Mouse (Mus musculus) hematopoietic stem cell, adult 5-6 weeks (primary cell): ENCODE data around the gene Trp73. TPM values are rescaled to one million over a fixed set of nuclear protein-coding genes. Genes with fewer than 3 reads are reported as not detected.

Experiments
- ATAC-seq, 2 experiments: fragments of 125-278 bp in 1 of 2; replicated peaks in 1 of 2; 2 replicates each; pipeline ENCODE4 v1.8.0; 2016 to 2017; ENCODE audit warnings: inconsistent platforms in 2 of 2, mild to moderate bottlenecking in 2 of 2, moderate number of reproducible peaks in 2 of 2, low read depth in 1 of 2, moderate TSS enrichment in 1 of 2; ENCODE audit not compliant: low FRiP score in 2 of 2, poor library complexity in 2 of 2, severe bottlenecking in 2 of 2, insufficient read depth in 1 of 2, low TSS enrichment in 1 of 2
- total RNA-seq: library from RNA; stranded (forward); fragments of 172-1452, 232-1000 nt; gene quantifications from 2 replicates; pipeline ENCODE4 v1.2.3, GENCODE M21; 2017

Gene Trp73
- total RNA-seq, 1 experiment from 2014 or later, result not detected

GRCm38 (mm10) chr4:154071521-154071920, 68.5 kb downstream of the Trp73 start:
- ATAC-seq, result no peak

- peak in 1 of 2 experiments; percentile 46; a peak in 1 of 4 replicates for ATAC-seq
Observed at GRCm38 (mm10) chr4:154070896-154071295, 69.1 kb downstream of the Trp73 start.

GRCm38 (mm10) chr4:154064827-154065773, 74.9 kb downstream of the Trp73 start:
- ATAC-seq, result peak; percentile 61 to 75; a peak in 3 of 4 replicates

GRCm38 (mm10) chr4:154057696-154058095, 82.3 kb downstream of the Trp73 start:
- ATAC-seq, result no peak

- no peak for ATAC-seq
Observed at GRCm38 (mm10) chr4:154056661-154057060, 83.3 kb downstream of the Trp73 start.

GRCm38 (mm10) chr4:154056046-154056445, 84.0 kb downstream of the Trp73 start:
- ATAC-seq, result no peak

- ATAC-seq, result no peak
Observed at GRCm38 (mm10) chr4:154055482-154055881, 84.5 kb downstream of the Trp73 start.

GRCm38 (mm10) chr4:154053065-154053464, 86.9 kb downstream of the Trp73 start:
- no peak for ATAC-seq

- ATAC-seq, result no peak
Observed at GRCm38 (mm10) chr4:154051401-154051800, 88.6 kb downstream of the Trp73 start.

GRCm38 (mm10) chr4:154045837-154046236, 94.2 kb downstream of the Trp73 start:
- no peak for ATAC-seq

- no peak for ATAC-seq
Observed at GRCm38 (mm10) chr4:154042577-154042976, 97.4 kb downstream of the Trp73 start, which contains the start of gene Ccdc27. TSS of gene Ccdc27 (minus strand) at chr4:154042677.

- no peak for ATAC-seq
Observed at GRCm38 (mm10) chr4:154037123-154037522, 102.9 kb downstream of the Trp73 start.

- ATAC-seq, result no peak
Observed at GRCm38 (mm10) chr4:154028646-154029045, 111.4 kb downstream of the Trp73 start.

- no peak for ATAC-seq
Observed at GRCm38 (mm10) chr4:154028066-154028465, 111.9 kb downstream of the Trp73 start.

GRCm38 (mm10) chr4:154026441-154026761, 113.6 kb downstream of the Trp73 start:
- no peak for ATAC-seq

- ATAC-seq, result peak; percentile 23 to 47; a peak in 3 of 4 replicates
Observed at GRCm38 (mm10) chr4:154025641-154026440, 114.2 kb downstream of the Trp73 start, which contains the start of gene Smim1. TSS of gene Smim1 (minus strand) at chr4:154026230.

- ATAC-seq, result no peak
Observed at GRCm38 (mm10) chr4:154024729-154025521, 115.1 kb downstream of the Trp73 start.
